Mouse (Mus musculus): ENCODE measurements around the gene Ifna9. TPM values are rescaled to one million over a fixed set of nuclear protein-coding genes. Genes with fewer than 3 reads are reported as not detected.

Gene Ifna9
- total RNA-seq (2023) = not detected

GRCm38 (mm10) chr4:88592285-88592684 lies at the start of gene Ifna9:
Gene Ifna9 (minus strand): TSS chr4:88592385.

GRCm38 (mm10) chr4:88634311-88634710 lies 42.1 kb upstream of the Ifna9 start, which contains the start of gene C87499:
Gene C87499 (minus strand): TSS chr4:88634411.

GRCm38 (mm10) chr4:88603276-88603675 lies 11.1 kb upstream of the Ifna9 start, which contains the start of gene Ifna12:
Gene Ifna12 (minus strand): TSS chr4:88603376.

GRCm38 (mm10) chr4:88571698-88572097 lies 20.5 kb downstream of the Ifna9 start, which contains the start of gene Ifna14:
Gene Ifna14 (minus strand): TSS chr4:88571798.

GRCm38 (mm10) chr4:88558145-88558544 lies 34.0 kb downstream of the Ifna9 start, which contains the start of gene Ifna15:
Gene Ifna15 (minus strand): TSS chr4:88558245.

Other genes starting within 250 kb of the Ifna9 start
- gene Hacd4, start 153.5 kb downstream of the Ifna9 start, total RNA-seq (2023) = 10 to 100 TPM; 91.3 to 98.5 TPM
- not detected for gene Ifnb1, start 69.6 kb downstream of the Ifna9 start, total RNA-seq (2023)
- not detected for gene Ifna15, start 34.1 kb downstream of the Ifna9 start, total RNA-seq (2023)
- not detected for gene Ifna14, start 20.6 kb downstream of the Ifna9 start, total RNA-seq (2023)
- not detected for gene Ifna12, start 11.0 kb upstream of the Ifna9 start, total RNA-seq (2023)
- not detected for gene C87499, start 42.0 kb upstream of the Ifna9 start, total RNA-seq (2023)
- not detected for gene Ifna13, start 52.1 kb upstream of the Ifna9 start, total RNA-seq (2023)
- gene Ifna16, start 84.5 kb upstream of the Ifna9 start, total RNA-seq (2023) = not detected
- not detected for gene Ifna2, start 91.5 kb upstream of the Ifna9 start, total RNA-seq (2023)
- not detected for gene Ifnab, start 99.0 kb upstream of the Ifna9 start, total RNA-seq (2023)
- under 1 TPM; 0.37 to 0.58 TPM for gene Gm26566, start 129.4 kb upstream of the Ifna9 start, total RNA-seq (2023)
- gene Klhl9, start 130.1 kb upstream of the Ifna9 start, total RNA-seq (2023) = 10 to 100 TPM; 49.2 to 57.1 TPM
- gene Gm13271, start 162.5 kb upstream of the Ifna9 start, total RNA-seq (2023) = not detected
- gene Gm13283, start 167.7 kb upstream of the Ifna9 start, total RNA-seq (2023) = not detected
- under 1 TPM in 1 of 2 experiments, not detected in 1; 0.38 TPM for gene Gm13290, start 181.4 kb upstream of the Ifna9 start, total RNA-seq (2023)
- gene Gm13289, start 184.5 kb upstream of the Ifna9 start, total RNA-seq (2023) = not detected
- not detected for gene Gm13272, start 187.5 kb upstream of the Ifna9 start, total RNA-seq (2023)
- not detected for gene Ifnz, start 189.7 kb upstream of the Ifna9 start, total RNA-seq (2023)
- gene Gm13276, start 193.3 kb upstream of the Ifna9 start, total RNA-seq (2023) = not detected
- gene Gm13277, start 196.2 kb upstream of the Ifna9 start, total RNA-seq (2023) = not detected
- gene Gm13278, start 199.2 kb upstream of the Ifna9 start, total RNA-seq (2023) = not detected
- not detected for gene Gm13275, start 202.1 kb upstream of the Ifna9 start, total RNA-seq (2023)
- not detected for gene Gm13279, start 205.0 kb upstream of the Ifna9 start, total RNA-seq (2023)
- gene Gm13285, start 207.3 kb upstream of the Ifna9 start, total RNA-seq (2023) = under 1 TPM in 1 of 2 experiments, not detected in 1; 0.36 TPM
- not detected for gene Gm13287, start 210.9 kb upstream of the Ifna9 start, total RNA-seq (2023)
- gene Gm13288, start 213.1 kb upstream of the Ifna9 start, total RNA-seq (2023) = not detected
- not detected for gene Ifna7, start 223.8 kb upstream of the Ifna9 start, total RNA-seq (2023)
- not detected for gene Ifna11, start 227.6 kb upstream of the Ifna9 start, total RNA-seq (2023)
- not detected for gene Ifna6, start 235.0 kb upstream of the Ifna9 start, total RNA-seq (2023)
- gene Ifna5, start 243.1 kb upstream of the Ifna9 start, total RNA-seq (2023) = not detected
- gene Ifna4, start 249.5 kb upstream of the Ifna9 start, total RNA-seq (2023) = not detected